Mouse (Mus musculus) R1 (cell line): ENCODE results near the gene Tpmt.

Experiments
- DNase-seq: peaks from one replicate; pipeline ENCODE4 v3.0.0-alpha.2; 2018; ENCODE audit warnings: low read depth, low spot score

Gene Tpmt

DNA sequence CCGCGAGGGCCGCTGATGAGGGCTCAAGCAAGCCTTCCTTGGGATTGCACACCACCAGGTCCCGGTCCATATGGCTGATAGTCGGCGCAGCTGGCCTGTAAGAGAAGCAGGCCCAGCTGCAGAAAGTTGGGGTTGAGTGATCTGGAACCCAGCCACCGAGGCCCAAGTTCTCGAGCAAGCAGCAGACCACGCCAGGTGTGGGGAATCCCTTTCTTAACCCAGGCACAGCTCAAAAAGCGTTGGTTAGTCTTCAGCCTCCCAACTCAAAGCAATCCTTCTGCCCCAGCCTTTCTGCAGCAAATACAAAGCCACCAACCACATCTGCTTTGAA, at the start of gene Tpmt:
Tpmt (minus strand) TSS at position 121 of the 331 bp plus-strand sequence.
- DNase-seq, result no peak

DNA sequence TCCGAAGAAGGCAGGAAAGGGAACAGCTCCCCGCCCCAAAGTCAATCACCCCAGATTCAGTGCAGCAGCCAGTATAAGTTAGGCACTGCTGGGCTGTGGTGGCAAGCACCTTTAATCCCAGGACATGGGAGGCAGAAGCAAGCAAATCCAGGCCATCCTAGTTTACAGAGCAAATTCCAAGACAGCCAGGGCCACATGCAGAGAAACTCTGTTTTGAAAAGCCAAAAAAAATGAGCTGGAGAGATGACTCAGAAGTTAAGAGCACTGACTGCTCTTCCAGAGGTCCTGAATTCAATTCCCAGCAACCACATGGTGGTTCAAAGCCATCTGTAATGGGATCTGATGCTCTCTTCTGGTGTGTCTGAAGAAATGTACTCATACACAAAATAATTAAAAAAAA, 49.3 kb upstream of the Tpmt start:
- DNase-seq, result no peak

GRCm38 (mm10) chr13:47089271-47089670, 44.7 kb upstream of the Tpmt start:
- no peak for DNase-seq

GRCm38 (mm10) chr13:47088433-47088832, 43.9 kb upstream of the Tpmt start:
- DNase-seq, result no peak

GRCm38 (mm10) chr13:47080905-47081505, 36.5 kb upstream of the Tpmt start:
- peak; percentile 59 for DNase-seq

DNA sequence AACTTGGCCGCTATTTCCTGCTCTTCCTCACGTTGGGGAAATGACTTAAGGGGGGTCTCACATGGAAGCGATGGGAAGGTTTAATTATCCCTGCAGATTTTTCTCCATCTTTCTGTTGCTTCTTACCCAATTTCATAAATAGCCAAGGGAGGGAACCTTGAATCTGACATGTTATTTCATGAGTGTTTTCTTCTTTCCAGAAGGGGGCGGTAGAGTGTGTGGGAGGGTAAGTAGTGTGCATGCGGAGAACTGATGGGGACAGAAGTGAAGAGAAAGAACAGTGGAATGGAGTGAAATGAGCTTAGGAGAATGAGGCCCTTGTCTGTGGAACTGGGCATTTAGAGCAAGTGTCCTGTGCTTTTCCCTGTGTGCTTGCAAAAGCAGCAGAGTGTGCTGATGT, 34.3 kb upstream of the Tpmt start:
- peak; percentile 49 for DNase-seq

DNA sequence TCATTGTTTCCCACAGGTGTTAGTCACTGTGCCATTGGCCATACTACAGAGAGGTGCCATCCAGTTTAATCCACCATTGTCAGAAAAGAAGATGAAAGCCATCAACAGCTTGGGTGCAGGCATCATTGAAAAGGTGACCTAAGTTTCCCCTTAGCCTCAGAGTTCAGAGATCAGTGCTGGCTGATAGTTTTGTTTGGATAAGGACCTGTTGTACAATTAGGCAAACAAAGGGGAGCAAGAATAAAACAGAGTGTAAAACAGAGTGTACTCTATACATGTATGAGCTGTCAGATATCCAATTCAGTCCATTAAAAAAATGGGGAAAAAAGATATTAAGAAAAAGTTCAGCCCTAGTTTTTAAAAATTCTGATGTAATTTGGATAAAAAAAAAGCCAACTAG, 32.8 kb upstream of the Tpmt start:
- DNase-seq, result no peak

GRCm38 (mm10) chr13:47076156-47076555, 31.6 kb upstream of the Tpmt start:
- DNase-seq, result no peak

- DNase-seq, result no peak
Measured at GRCm38 (mm10) chr13:47072484-47072883, 27.9 kb upstream of the Tpmt start.

DNA sequence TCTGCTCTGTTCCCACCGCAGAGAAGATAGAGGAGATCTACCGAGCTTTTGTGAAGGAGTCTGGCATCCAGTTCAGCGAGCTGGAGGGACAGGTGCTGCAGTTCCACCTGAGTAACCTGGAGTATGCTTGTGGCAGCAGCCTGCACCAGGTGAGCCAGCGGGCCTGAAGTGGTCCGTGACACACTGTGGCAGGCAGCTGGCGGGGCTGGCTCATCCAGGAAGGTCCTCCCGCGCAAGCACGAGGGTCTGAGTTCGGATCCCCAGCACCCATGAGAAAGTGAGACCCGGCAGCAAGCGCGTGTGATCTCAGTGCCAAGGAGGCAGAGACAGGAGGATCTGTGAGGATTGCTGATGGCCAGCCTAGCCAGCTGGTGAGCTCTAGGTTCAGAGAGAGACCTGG, 27.3 kb upstream of the Tpmt start:
- no peak for DNase-seq

- DNase-seq, result no peak
Measured at GRCm38 (mm10) chr13:47070329-47071080, 26.0 kb upstream of the Tpmt start.

DNA sequence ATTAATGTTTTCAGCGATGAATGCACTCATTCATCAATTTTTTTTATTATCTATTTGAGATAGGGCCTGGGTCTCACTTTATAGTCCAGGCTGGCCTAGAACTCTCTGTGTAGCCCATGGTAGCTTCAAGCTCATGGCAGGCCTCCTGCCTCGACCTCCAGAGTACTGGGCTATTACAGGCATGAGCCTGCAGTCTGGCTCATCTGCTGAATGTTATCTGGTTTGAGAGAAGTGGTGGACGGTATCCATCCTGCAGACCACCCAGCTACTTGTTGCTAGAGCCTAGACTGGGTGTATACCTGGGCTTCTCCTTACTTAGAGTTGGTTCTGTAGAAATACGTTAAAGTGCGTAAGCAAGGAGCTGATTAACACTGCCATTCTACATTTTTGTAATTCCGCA, 22.5 kb upstream of the Tpmt start:
- DNase-seq, result no peak

GRCm38 (mm10) chr13:47066516-47066915, 22.0 kb upstream of the Tpmt start:
- DNase-seq, result no peak

DNA sequence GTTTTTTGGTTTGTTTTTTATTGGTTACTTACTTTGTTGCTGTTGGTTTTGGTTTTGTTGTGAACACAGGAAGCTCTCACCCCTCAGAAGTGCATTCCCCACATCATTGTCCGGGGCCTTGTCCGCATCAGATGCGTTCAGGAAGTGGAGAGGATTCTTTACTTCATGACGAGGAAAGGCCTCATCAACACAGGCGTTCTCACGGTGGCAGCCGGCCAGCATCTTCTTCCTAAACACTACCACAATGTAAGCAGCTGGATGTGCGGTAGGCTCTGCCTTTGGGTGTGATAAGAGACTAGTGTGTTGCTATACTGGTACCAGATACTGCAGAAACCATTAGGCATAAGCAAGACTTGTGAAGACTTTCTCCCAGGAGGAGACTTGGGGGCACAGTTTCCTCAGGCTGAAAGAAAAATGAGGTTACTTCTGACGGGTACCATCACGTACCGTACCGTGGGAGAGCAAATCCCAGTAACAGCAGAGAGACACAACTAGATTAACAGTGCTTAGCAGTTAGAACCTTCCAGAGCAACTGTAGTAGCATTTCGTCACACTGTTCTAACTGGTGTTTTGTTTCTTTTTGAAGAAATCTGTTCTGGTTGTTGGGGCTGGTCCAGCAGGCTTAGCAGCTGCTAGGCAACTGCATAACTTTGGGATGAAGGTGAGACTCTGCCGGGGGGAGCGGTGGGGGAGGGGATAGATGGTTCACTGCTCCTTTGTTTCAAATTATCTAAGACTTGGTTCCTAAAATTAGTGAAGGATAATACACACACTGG, 19.6 kb upstream of the Tpmt start:
- no peak for DNase-seq

- DNase-seq, result no peak
Measured at GRCm38 (mm10) chr13:47062756-47063155, 18.2 kb upstream of the Tpmt start.

- DNase-seq, result no peak
Measured at GRCm38 (mm10) chr13:47056781-47057180, 12.2 kb upstream of the Tpmt start.

GRCm38 (mm10) chr13:47056126-47056525, 11.6 kb upstream of the Tpmt start:
- DNase-seq, result peak; percentile 12

GRCm38 (mm10) chr13:47053971-47054370, 9.4 kb upstream of the Tpmt start:
- no peak for DNase-seq

GRCm38 (mm10) chr13:47050009-47050408, 5.5 kb upstream of the Tpmt start:
- no peak for DNase-seq

DNA sequence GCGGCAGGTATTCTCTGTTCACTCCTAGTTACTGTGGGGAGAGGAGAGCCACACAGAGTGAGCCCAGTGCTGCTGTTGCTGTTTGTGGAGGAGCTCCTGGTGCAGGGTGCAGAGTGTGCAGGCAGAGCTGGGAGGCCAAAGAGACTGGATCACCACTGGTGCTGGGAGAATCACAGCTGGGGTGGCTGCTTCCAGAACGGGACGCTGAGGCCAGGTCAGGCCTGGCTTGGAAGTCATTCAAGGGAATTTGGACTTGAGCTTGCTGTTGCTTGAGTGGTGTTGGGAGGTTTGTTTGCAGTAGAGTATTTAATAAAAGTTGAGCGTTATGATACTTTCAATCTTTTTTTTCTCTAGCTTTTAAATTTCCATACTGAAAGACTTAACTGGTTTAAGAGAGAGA, 3.5 kb upstream of the Tpmt start:
- no peak for DNase-seq

- DNase-seq, result peak; percentile 21
Measured at GRCm38 (mm10) chr13:47043833-47044616, 512 bp downstream of the Tpmt start.
